Mouse (Mus musculus) CH12.LX (cell line): ENCODE measurements around the gene Rsph10b. TPM values are rescaled to one million over a fixed set of nuclear protein-coding genes. Genes with fewer than 3 reads are reported as not detected.
A peak's percentile ranks its signal among the peaks of the same experiment; 100 is the strongest.

Source experiments
- DNase-seq: peaks from one replicate; pipeline ENCODE4 v3.0.0-alpha.2; 2013; ENCODE audit errors: extremely low read depth
- H3K27ac ChIP-seq: 2 replicates; pipeline ENCODE4 v1.5.1; 2012; ENCODE audit warnings: low read depth, mild to moderate bottlenecking, control low read depth, moderate library complexity; ENCODE audit not compliant: insufficient read depth
- H3K27me3 ChIP-seq: replicated peaks from 2 replicates; pipeline ENCODE3; 2012; ENCODE audit warnings: inconsistent platforms
- H3K36me3 ChIP-seq, 2 experiments: replicated peaks in 1 of 2; 2 replicates each; pipeline versions ENCODE3 to v1.6.1; 2012; ENCODE audit warnings: inconsistent platforms in 1 of 2, low read length in 1 of 2, mild to moderate bottlenecking in 1 of 2, mixed read lengths in 1 of 2, moderate library complexity in 1 of 2; ENCODE audit not compliant: control insufficient read depth in 1 of 2, insufficient read depth in 1 of 2
- H3K4me1 ChIP-seq, 2 experiments: 2 replicates each; pipeline ENCODE4 v1.6.1; 2012; ENCODE audit warnings: inconsistent platforms in 1 of 2, moderate library complexity in 1 of 2; ENCODE audit not compliant: insufficient read depth in 2 of 2, control insufficient read depth in 1 of 2
- H3K4me2 ChIP-seq: 2 replicates; pipeline ENCODE4 v1.6.1; 2012; ENCODE audit warnings: low read depth, mild to moderate bottlenecking, control low read depth; ENCODE audit not compliant: poor library complexity, insufficient read depth, severe bottlenecking
- H3K4me3 ChIP-seq, 3 experiments: fragments of 150-350 bp in 1 of 3; sonication (generic) in 1 of 3; replicated peaks in 1 of 3; 2 replicates each; pipeline versions ENCODE3 to v1.5.1; 2011 to 2012; ENCODE audit warnings: low read depth in 2 of 3, low read length in 2 of 3, mild to moderate bottlenecking in 2 of 3, moderate library complexity in 2 of 3, control low read depth in 1 of 3, improper control_type of control experiment in 1 of 3, inconsistent platforms in 1 of 3, mixed read lengths in 1 of 3; ENCODE audit not compliant: poor library complexity in 1 of 3
- H3K79me2 ChIP-seq: replicated peaks from 2 replicates; pipeline ENCODE4 v1.6.1; 2012; ENCODE audit warnings: mild to moderate bottlenecking, moderate library complexity; ENCODE audit not compliant: control insufficient read depth, poor library complexity, insufficient read depth, severe bottlenecking; ENCODE audit errors: extremely low read depth
- H3K9ac ChIP-seq: 2 replicates; pipeline ENCODE4 v1.6.1; 2012; ENCODE audit warnings: low read depth, mild to moderate bottlenecking, control low read depth, moderate library complexity; ENCODE audit not compliant: insufficient read depth
- H3K9me3 ChIP-seq: replicated peaks from 2 replicates; pipeline ENCODE3; 2012; ENCODE audit warnings: low read length, inconsistent platforms, mixed read lengths
- BHLHE40 ChIP-seq: IDR thresholded peaks from 2 replicates; pipeline ENCODE4 v1.6.1; 2011; ENCODE audit warnings: mild to moderate bottlenecking, low read depth, low read length, improper control_type of control experiment
- CHD1 ChIP-seq: IDR thresholded peaks from 2 replicates; pipeline ENCODE4 v1.6.1; 2012; ENCODE audit warnings: low read depth, low read length, improper control_type of control experiment, inconsistent platforms
- CHD2 ChIP-seq: IDR thresholded peaks from 2 replicates; pipeline ENCODE4 v1.6.1; 2011; ENCODE audit warnings: low read length, improper control_type of control experiment
- CTCF ChIP-seq, 2 experiments: IDR thresholded peaks in 1 of 2; conservative IDR thresholded peaks in 1 of 2; 2 replicates each; pipeline ENCODE4 v1.5.1; 2011 to 2012; ENCODE audit warnings: low read depth in 2 of 2, low read length in 2 of 2, improper control_type of control experiment in 1 of 2, inconsistent platforms in 1 of 2, mild to moderate bottlenecking in 1 of 2, moderate library complexity in 1 of 2
- E2F4 ChIP-seq: IDR thresholded peaks from 2 replicates; pipeline ENCODE4 v1.6.1; 2011; ENCODE audit warnings: low read depth, low read length, improper control_type of control experiment; ENCODE audit not compliant: insufficient replicate concordance
- ELF1 ChIP-seq: IDR thresholded peaks from 2 replicates; pipeline ENCODE4 v1.6.1; 2014; ENCODE audit warnings: low read depth, mild to moderate bottlenecking, inconsistent platforms, low read length, improper control_type of control experiment
- ETS1 ChIP-seq: conservative IDR thresholded peaks from 2 replicates; pipeline ENCODE4 v1.6.1; 2012; ENCODE audit warnings: low read depth, mild to moderate bottlenecking, inconsistent platforms, low read length, improper control_type of control experiment, moderate library complexity
- GABPA ChIP-seq: IDR thresholded peaks from 2 replicates; pipeline ENCODE4 v1.6.1; 2012; ENCODE audit warnings: low read depth, low read length, improper control_type of control experiment, inconsistent platforms; ENCODE audit not compliant: insufficient replicate concordance
- HCFC1 ChIP-seq: IDR thresholded peaks from 2 replicates; pipeline ENCODE4 v1.6.1; 2012; ENCODE audit warnings: low read depth, mild to moderate bottlenecking, inconsistent platforms, low read length, improper control_type of control experiment
- IRF4 ChIP-seq: IDR thresholded peaks from 2 replicates; pipeline ENCODE4 v1.6.1; 2014; ENCODE audit warnings: low read depth, mild to moderate bottlenecking, inconsistent platforms, low read length, improper control_type of control experiment
- JUN ChIP-seq: IDR thresholded peaks from 2 replicates; pipeline ENCODE4 v1.6.1; 2011; ENCODE audit warnings: low read depth, mild to moderate bottlenecking, low read length, improper control_type of control experiment, moderate library complexity; ENCODE audit not compliant: insufficient read depth
- JUND ChIP-seq: conservative IDR thresholded peaks from 2 replicates; pipeline ENCODE4 v1.6.1; 2011; ENCODE audit warnings: low read depth, low read length, improper control_type of control experiment
- KAT2A ChIP-seq: IDR thresholded peaks from 2 replicates; pipeline ENCODE4 v1.6.1; 2012; ENCODE audit warnings: low read length, improper control_type of control experiment, inconsistent platforms; ENCODE audit not compliant: insufficient replicate concordance
- MAFK ChIP-seq: IDR thresholded peaks from 2 replicates; pipeline ENCODE4 v1.6.1; 2011; ENCODE audit warnings: low read length, improper control_type of control experiment; ENCODE audit not compliant: insufficient replicate concordance
- MAX ChIP-seq: IDR thresholded peaks from 2 replicates; pipeline ENCODE4 v1.6.1; 2011; ENCODE audit warnings: low read length, improper control_type of control experiment
- MAZ ChIP-seq: IDR thresholded peaks from 2 replicates; pipeline ENCODE4 v1.6.1; 2012; ENCODE audit warnings: low read depth, mild to moderate bottlenecking, inconsistent platforms, low read length, improper control_type of control experiment, moderate library complexity
- MEF2A ChIP-seq: IDR thresholded peaks from 2 replicates; pipeline ENCODE4 v1.6.1; 2014; ENCODE audit warnings: low read depth, mild to moderate bottlenecking, inconsistent platforms, low read length, improper control_type of control experiment, borderline replicate concordance
- MXI1 ChIP-seq: IDR thresholded peaks from 2 replicates; pipeline ENCODE4 v1.6.1; 2011; ENCODE audit warnings: mild to moderate bottlenecking, low read depth, low read length, improper control_type of control experiment
- MYC ChIP-seq: IDR thresholded peaks from 2 replicates; pipeline ENCODE4 v1.6.1; 2011; ENCODE audit warnings: low read depth, mild to moderate bottlenecking, improper control_type of control experiment, low read length
- NELFE ChIP-seq: IDR thresholded peaks from 2 replicates; pipeline ENCODE4 v1.6.1; 2011; ENCODE audit warnings: low read depth, low read length, improper control_type of control experiment
- NRF1 ChIP-seq: IDR thresholded peaks from 2 replicates; pipeline ENCODE4 v1.6.1; 2014; ENCODE audit warnings: low read depth, mild to moderate bottlenecking, inconsistent platforms, low read length, improper control_type of control experiment, moderate library complexity
- PAX5 ChIP-seq: IDR thresholded peaks from 2 replicates; pipeline ENCODE4 v1.6.1; 2012; ENCODE audit warnings: low read length, inconsistent platforms, mixed read lengths
- POLR2A ChIP-seq: IDR thresholded peaks from 2 replicates; pipeline ENCODE4 v1.6.1; 2011; ENCODE audit warnings: low read depth, mild to moderate bottlenecking, improper control_type of control experiment, low read length
- POLR2AphosphoS2 ChIP-seq: IDR thresholded peaks from 2 replicates; pipeline ENCODE4 v1.6.1; 2011; ENCODE audit warnings: low read depth, low read length, improper control_type of control experiment
- RAD21 ChIP-seq: IDR thresholded peaks from 2 replicates; pipeline ENCODE4 v1.6.1; 2011; ENCODE audit warnings: low read depth, mild to moderate bottlenecking, low read length, improper control_type of control experiment, moderate library complexity
- RCOR1 ChIP-seq: conservative IDR thresholded peaks from 2 replicates; pipeline ENCODE4 v1.6.1; 2012; ENCODE audit warnings: low read depth, mild to moderate bottlenecking, inconsistent platforms, low read length, improper control_type of control experiment
- SIN3A ChIP-seq: IDR thresholded peaks from 2 replicates; pipeline ENCODE4 v1.6.1; 2012; ENCODE audit warnings: low read length, improper control_type of control experiment, inconsistent platforms
- SMC3 ChIP-seq: IDR thresholded peaks from 2 replicates; pipeline ENCODE4 v1.6.1; 2011; ENCODE audit warnings: low read depth, low read length, improper control_type of control experiment
- TBP ChIP-seq: conservative IDR thresholded peaks from 2 replicates; pipeline ENCODE4 v1.6.1; 2011; ENCODE audit warnings: low read depth, low read length, improper control_type of control experiment
- TCF12 ChIP-seq: IDR thresholded peaks from 2 replicates; pipeline ENCODE4 v1.6.1; 2014; ENCODE audit warnings: low read depth, mild to moderate bottlenecking, inconsistent platforms, low read length, improper control_type of control experiment
- UBTF ChIP-seq: IDR thresholded peaks from 2 replicates; pipeline ENCODE4 v1.6.1; 2012; ENCODE audit warnings: low read depth, mild to moderate bottlenecking, inconsistent platforms, low read length, improper control_type of control experiment, moderate library complexity
- USF1 ChIP-seq: IDR thresholded peaks from 2 replicates; pipeline ENCODE4 v1.6.1; 2014; ENCODE audit warnings: low read depth, mild to moderate bottlenecking, inconsistent platforms, low read length, improper control_type of control experiment
- USF2 ChIP-seq: conservative IDR thresholded peaks from 2 replicates; pipeline ENCODE4 v1.6.1; 2011; ENCODE audit warnings: low read depth, low read length, improper control_type of control experiment
- ZC3H11A ChIP-seq: IDR thresholded peaks from 2 replicates; pipeline ENCODE4 v1.6.1; 2012; ENCODE audit warnings: low read depth, mild to moderate bottlenecking, inconsistent platforms, low read length, improper control_type of control experiment
- ZKSCAN1 ChIP-seq: IDR thresholded peaks from 2 replicates; pipeline ENCODE4 v1.6.1; 2012; ENCODE audit warnings: low read depth, inconsistent platforms, low read length, improper control_type of control experiment, borderline replicate concordance
- ZMIZ1 ChIP-seq: IDR thresholded peaks from 2 replicates; pipeline ENCODE4 v1.6.1; 2012; ENCODE audit warnings: low read depth, mild to moderate bottlenecking, inconsistent platforms, low read length, improper control_type of control experiment
- ZNF384 ChIP-seq: IDR thresholded peaks from 2 replicates; pipeline ENCODE4 v1.6.1; 2012; ENCODE audit warnings: low read depth, low read length, improper control_type of control experiment, inconsistent platforms
- dilution Hi-C: fragments of 300-500 bp; cut with MboI; formaldehyde crosslinking; loops from 2 replicates; pipeline ENCODE4 v1.14.3; 2020; ENCODE audit warnings: low sequenced_read_pairs; ENCODE audit not compliant: extremely low pct_unique_long_range_greater_than_20kb, extremely low pct_ligation_motif_present
- in situ Hi-C: fragments of 300-500 bp; cut with MboI; formaldehyde crosslinking; loops from 3 replicates; pipeline ENCODE4 v1.14.3; 2019; ENCODE audit warnings: low sequenced_read_pairs, low pct_ligation_motif_present, low pct_unique_long_range_greater_than_20kb, mixed read lengths
- polyA plus RNA-seq: library from polyadenylated mRNA; unstranded; fragments of >175 nt; gene quantifications from 2 replicates; pipeline ENCODE4 v1.2.1, GENCODE M21; 2012; ENCODE audit warnings: low read depth; ENCODE audit not compliant: insufficient read length
- total RNA-seq, 2 experiments: library from RNA; depleted of rRNA; stranded (reverse); fragments of 300-350 nt in 1 of 2; fragments of >200 nt in 1 of 2; gene quantifications; 2 replicates each; pipeline ENCODE4 v1.2.3; 2012 to 2014

Rsph10b gene
- total and polyA plus RNA-seq, 3 experiments, result 0.28 to 0.31 (median 0.30) TPM

DNA sequence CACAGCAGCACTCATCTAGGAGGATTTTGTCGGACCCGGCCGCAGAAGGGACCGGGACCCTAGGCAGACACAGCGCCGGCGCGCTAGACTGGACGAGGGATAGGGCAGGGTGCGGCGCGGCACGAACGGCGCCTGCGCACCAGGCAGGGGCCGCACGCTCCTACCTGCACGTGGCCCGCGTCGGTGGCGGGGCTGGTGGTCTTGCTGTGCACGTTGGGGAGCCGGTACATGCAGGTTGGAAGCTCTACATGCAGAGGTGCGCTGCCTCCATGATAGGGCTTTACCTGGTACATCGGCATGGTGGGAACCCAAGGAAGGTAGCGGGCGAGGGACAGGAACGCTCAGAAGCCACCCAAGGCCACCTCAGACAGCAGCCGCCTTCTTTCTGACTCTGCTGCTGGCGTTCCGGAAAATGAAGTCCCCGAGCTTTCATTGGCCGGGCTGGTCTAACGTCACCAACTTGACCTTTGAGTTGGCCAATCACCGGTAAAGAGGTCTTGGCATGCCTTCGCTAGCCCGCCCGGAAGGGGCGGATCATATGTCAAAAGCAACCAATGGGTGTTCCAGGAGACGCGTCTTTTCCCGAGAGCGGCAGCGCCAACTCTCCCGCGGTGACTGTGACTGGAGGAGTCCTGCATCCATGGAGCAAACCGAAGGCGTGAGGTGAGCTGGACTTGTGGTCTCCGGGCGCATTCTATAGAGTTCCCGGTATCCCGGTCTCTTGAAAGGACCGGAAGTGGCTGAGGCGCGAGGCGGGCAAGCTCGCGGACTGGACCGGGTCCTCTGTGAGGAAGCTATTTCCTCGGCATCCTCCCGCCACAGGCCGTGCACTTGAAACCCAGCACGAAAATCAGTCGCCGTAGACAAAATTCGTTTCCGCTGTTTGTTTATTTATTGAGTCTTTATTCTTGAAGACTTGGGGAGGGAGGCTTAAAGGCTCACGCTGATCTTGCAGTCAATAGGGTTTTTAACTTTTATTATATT is 23.1 kb upstream of the Rsph10b start, which contains the start of the genes Aimp2 and Pms2:
TSS of gene Aimp2 (minus strand) at position 431 of the 984 bp plus-strand sequence.
TSS of gene Pms2 (plus strand) at position 548 of the 984 bp plus-strand sequence.
- dilution Hi-C loops, result no loop called here
- Histone ChIP-seq H3K4me2 (peak within 1 kb of the TSS; percentile 94), H3K9ac (peak within 1 kb of the TSS; percentile 80), H3K9me3 (no peaks in the 10 kb centered on the region), H3K36me3 (peaks cover 22 to 60% of the 10 kb centered on the region in 2 experiments), H3K27ac (peak within 1 kb of the TSS; percentile 76), H3K27me3 (no peaks in the 10 kb centered on the region), H3K4me3 (peak within 1 kb of the TSS; percentile 71 to 92 (median 87)), H3K79me2 (peaks cover 52% of the 10 kb centered on the region), H3K4me1 (peaks cover 6 to 18% of the 10 kb centered on the region in 2 experiments)
- peak; percentile 99 for DNase-seq
- in situ Hi-C loops, result no loop called here
- TF ChIP-seq NRF1, result peak; percentile 89
- TF ChIP-seq ZKSCAN1, result no peak
- TF ChIP-seq MAX, result peak; percentile 99
- TF ChIP-seq MAFK, result no peak
- TF ChIP-seq UBTF, result 0 out of 2 replicates have a peak, but pooled peaks have one; percentile 60
- TF ChIP-seq MEF2A, result peak; percentile 8; the same call in 1 of the 2 replicates
- TF ChIP-seq GABPA, result no peak; the same call in 1 of the 2 replicates
- peak; percentile 90 for TF ChIP-seq CHD2
- TF ChIP-seq ELF1, result peak; percentile 88
- TF ChIP-seq MAZ, result no peak
- TF ChIP-seq MXI1, result peak; percentile 99
- peak; percentile 92 for TF ChIP-seq NELFE
- no peak for TF ChIP-seq CHD1
- peak; percentile 77; the same call in 1 of the 2 replicates for TF ChIP-seq KAT2A
- no peak; the same call in 1 of the 2 replicates for TF ChIP-seq ETS1
- TF ChIP-seq USF2, result no peak
- peak; percentile 93 for TF ChIP-seq ZMIZ1
- TF ChIP-seq RCOR1, result peak; percentile 39; the same call in 1 of the 2 replicates
- TF ChIP-seq SMC3, result no peak
- TF ChIP-seq RAD21, result no peak
- TF ChIP-seq POLR2AphosphoS2, result peak; percentile 89
- peak; percentile 86; the same call in 1 of the 2 replicates for TF ChIP-seq TBP
- peak; percentile 99 for TF ChIP-seq MYC
- no peak for TF ChIP-seq CTCF (conservative IDR thresholded peaks at IDR 0.05 in 1 of 2, IDR thresholded peaks at IDR 0.05 in 1 of 2; ENCODE audit: low read depth in 2 of 2, low read length in 2 of 2)
- peak; percentile 84; the same call in 1 of the 2 replicates for TF ChIP-seq E2F4
- peak; percentile 31; the same call in 1 of the 2 replicates for TF ChIP-seq IRF4
- TF ChIP-seq SIN3A, result peak; percentile 98
- TF ChIP-seq BHLHE40, result peak; percentile 96
- peak; percentile 82 for TF ChIP-seq HCFC1
- TF ChIP-seq ZNF384, result no peak
- TF ChIP-seq PAX5, result no peak
- no peak for TF ChIP-seq JUN
- TF ChIP-seq JUND, result no peak
- peak; percentile 97 for TF ChIP-seq POLR2A
- peak; percentile 50 for TF ChIP-seq USF1
- no peak for TF ChIP-seq ZC3H11A
- peak; percentile 71 for TF ChIP-seq TCF12
